Mouse (Mus musculus) bone marrow, adult 2 months (tissue): ENCODE measurements around the gene Gm11042.

Experiments used
- CTCF ChIP-seq: fragments of 200-500 bp; IDR thresholded peaks from 2 replicates; pipeline ENCODE4 v1.5.1; 2011; ENCODE audit warnings: low read length, control low read depth; ENCODE audit not compliant: control insufficient read depth, insufficient read depth
- POLR2A ChIP-seq: fragments of 200-500 bp; IDR thresholded peaks from 2 replicates; pipeline ENCODE4 v1.6.1; 2011; ENCODE audit warnings: low read depth, mild to moderate bottlenecking, control low read depth, low read length, borderline replicate concordance; ENCODE audit not compliant: control insufficient read depth

- no peak for TF ChIP-seq CTCF
- TF ChIP-seq POLR2A = no peak
These were observed 47.4 kb downstream of the Gm11042 start for GRCm38 (mm10) chr12:74268644-74269285.
